Mouse (Mus musculus) liver, embryonic 15.5 days (tissue): ENCODE measurements around the gene N4bp2l2. TPM values are rescaled to one million over a fixed set of nuclear protein-coding genes. Genes with fewer than 3 reads are reported as not detected.
"Not testable (repeated sequence)": the region's sequence is repeated elsewhere in the genome, so short reads cannot be mapped to it uniquely, and the experiment has no call there.

Experiments used
- ATAC-seq: fragments of 200-750 bp; cut with Nextera tagmentation; 2 replicates; pipeline ENCODE4 v1.8.0; 2017; ENCODE audit warnings: moderate number of reproducible peaks, mild to moderate bottlenecking, moderate library complexity; ENCODE audit not compliant: insufficient read depth
- H3K27ac ChIP-seq: fragments of 300-500 bp; sonication (generic); replicated peaks from 2 replicates; pipeline ENCODE4 v1.5.1; 2015; ENCODE audit warnings: mild to moderate bottlenecking, inconsistent platforms
- H3K27me3 ChIP-seq: fragments of 300-500 bp; sonication (generic); 2 replicates; pipeline ENCODE4 v1.6.1; 2015; ENCODE audit warnings: mild to moderate bottlenecking, inconsistent platforms
- H3K36me3 ChIP-seq: fragments of 300-500 bp; sonication (generic); replicated peaks from 2 replicates; pipeline ENCODE4 v1.6.1; 2015; ENCODE audit warnings: moderate library complexity, mild to moderate bottlenecking, inconsistent platforms
- H3K4me1 ChIP-seq: fragments of 300-500 bp; sonication (generic); replicated peaks from 2 replicates; pipeline ENCODE4 v1.6.1; 2015; ENCODE audit warnings: inconsistent platforms
- H3K4me2 ChIP-seq: fragments of 300-500 bp; sonication (generic); 2 replicates; pipeline ENCODE4 v1.6.1; 2015; ENCODE audit warnings: moderate library complexity, mild to moderate bottlenecking, inconsistent platforms
- H3K4me3 ChIP-seq: fragments of 300-500 bp; sonication (generic); replicated peaks from 2 replicates; pipeline ENCODE4 v1.5.1; 2015; ENCODE audit warnings: mild to moderate bottlenecking, inconsistent platforms
- H3K9ac ChIP-seq: fragments of 300-500 bp; sonication (generic); 2 replicates; pipeline ENCODE4 v1.6.1; 2015; ENCODE audit warnings: moderate library complexity, mild to moderate bottlenecking, inconsistent platforms
- H3K9me3 ChIP-seq: fragments of 300-500 bp; sonication (generic); replicated peaks from 2 replicates; pipeline ENCODE4 v1.6.1; 2016; ENCODE audit warnings: inconsistent platforms
- WGBS: fragments of 180-500 bp; shearing (Covaris S2); methylation state at CpG from one replicate; pipeline ENCODE4 v1.1.7; 2015; ENCODE audit warnings: mixed read lengths; ENCODE audit not compliant: insufficient replicate concordance; 5-methylcytosine and 5-hydroxymethylcytosine counted together
- polyA plus RNA-seq: library from polyadenylated mRNA; unstranded; fragments of >200 nt; fragmentation: Nextera tagmentation; extraction: Ambion mirVana; gene quantifications from 2 replicates; pipeline ENCODE4 v1.2.1, GENCODE M21; 2015

N4bp2l2 gene
- 15.0 and 18.8 TPM in 2 replicates for polyA plus RNA-seq

- H3K4me2 ChIP-seq, result peak within 1 kb of the TSS; percentile 77
- 82% methylated on average over 9 of the region's 9 CpGs for WGBS
- H3K4me1 ChIP-seq, result peaks cover 20% of the 10 kb centered on the region
- not testable (repeated sequence) for H3K27me3 ChIP-seq, ATAC-seq, H3K9me3 ChIP-seq
- H3K4me3 ChIP-seq, result peak within 1 kb of the TSS; percentile 99
- peaks cover 15% of the 10 kb centered on the region for H3K36me3 ChIP-seq
- peak within 1 kb of the TSS; percentile 97 for H3K27ac ChIP-seq
- peak within 1 kb of the TSS; percentile 94 for H3K9ac ChIP-seq
Observed at GRCm38 (mm10) chr5:150666133-150666739, at the start of gene N4bp2l2. TSS of gene N4bp2l2 (minus strand) at chr5:150666183.

DNA sequence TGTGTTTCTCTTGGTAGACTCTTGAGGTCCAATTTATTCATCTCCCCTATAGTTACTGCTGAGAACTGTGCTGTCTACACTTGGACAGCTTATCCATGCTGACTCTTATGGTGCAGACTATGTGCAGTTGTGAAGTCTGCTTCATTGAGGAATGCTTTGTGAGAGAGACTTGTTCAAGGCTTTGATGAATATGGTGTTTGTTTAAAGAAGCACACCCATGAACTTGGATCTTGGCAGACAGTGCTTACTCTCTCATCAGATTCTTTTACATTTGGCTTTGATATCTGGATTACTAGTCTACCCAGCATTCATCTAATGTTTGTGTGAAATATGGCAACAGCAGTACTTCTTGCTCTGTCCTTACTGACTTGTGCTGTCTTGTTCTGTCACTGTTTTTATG lies 47.4 kb upstream of the N4bp2l2 start:
- no peak overlapping the region for H3K4me3 ChIP-seq
- H3K27ac ChIP-seq, result no peak overlapping the region

GRCm38 (mm10) chr5:150711503-150711902 lies 45.5 kb upstream of the N4bp2l2 start:
- 87% methylated on average over 4 of the region's 4 CpGs for WGBS
- no peak for ATAC-seq

More for the DNA sequence above, 47.4 kb upstream of the N4bp2l2 start:
- Histone ChIP-seq H3K9ac (no peak overlapping the region), H3K4me2 (no peak overlapping the region), H3K27me3 (no peaks in the 10 kb centered on the region), H3K4me1 (peaks cover 35% of the 10 kb centered on the region), H3K9me3 (no peaks in the 10 kb centered on the region), H3K36me3 (no peaks in the 10 kb centered on the region)
- no peak for ATAC-seq

DNA sequence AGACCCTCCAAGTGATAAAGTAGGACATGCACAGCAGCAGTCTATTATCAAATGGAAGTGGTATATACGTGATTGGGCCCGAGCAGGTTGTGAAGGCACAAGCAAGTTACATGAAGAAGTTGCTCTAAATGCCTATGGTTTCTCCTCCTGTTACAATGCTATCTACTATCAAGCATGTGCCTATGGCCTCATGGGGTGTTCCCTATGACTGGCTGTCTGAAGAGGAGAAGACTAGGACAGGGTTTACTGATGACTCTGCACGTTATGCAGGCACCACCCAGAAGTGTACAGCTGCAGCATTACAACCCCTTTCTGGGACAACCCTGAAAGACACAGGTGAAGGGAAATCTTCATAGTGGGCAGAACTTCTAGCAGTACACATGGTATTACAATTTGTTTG lies 41.2 kb upstream of the N4bp2l2 start:
- H3K9me3 ChIP-seq, H3K36me3 ChIP-seq, H3K4me2 ChIP-seq, H3K4me3 ChIP-seq, H3K27me3 ChIP-seq, H3K9ac ChIP-seq: not testable (repeated sequence)
- 28% methylated on average over 3 of the region's 3 CpGs for WGBS
- Histone ChIP-seq H3K4me1 (peaks cover 51% of the 10 kb centered on the region), H3K27ac (peak overlapping the region; percentile 55; the same call in 1 of the 2 replicates)
- ATAC-seq, result peak; percentile 90

More at GRCm38 (mm10) chr5:150711503-150711902, 45.5 kb upstream of the N4bp2l2 start:
- no peaks in the 10 kb centered on the region for H3K9me3 ChIP-seq
- no peak overlapping the region for H3K9ac ChIP-seq
- no peaks in the 10 kb centered on the region for H3K27me3 ChIP-seq
- no peak overlapping the region for H3K4me3 ChIP-seq
- H3K4me2 ChIP-seq, result no peak overlapping the region
- H3K4me1 ChIP-seq, result peaks cover 45% of the 10 kb centered on the region
- no peak overlapping the region for H3K27ac ChIP-seq
- H3K36me3 ChIP-seq, result no peaks in the 10 kb centered on the region

DNA sequence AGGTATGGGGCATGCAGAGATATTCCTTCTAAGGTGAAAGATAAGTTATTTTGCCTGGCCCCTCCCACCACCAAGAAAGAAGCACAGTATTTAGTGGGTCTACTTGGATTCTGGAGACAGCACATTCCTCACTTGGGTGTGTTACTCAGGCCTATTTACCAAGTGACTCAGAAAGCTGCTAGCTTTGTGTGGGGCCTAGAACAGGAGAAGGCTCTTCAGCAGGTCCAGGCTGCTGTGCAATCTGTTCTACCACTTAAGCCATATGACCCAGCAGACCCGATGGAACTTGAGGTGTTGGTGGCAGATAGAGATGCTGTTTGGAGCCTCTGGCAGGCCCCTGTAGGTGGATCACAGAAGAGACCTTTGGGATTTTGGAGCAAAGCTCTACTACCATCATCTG lies 40.7 kb upstream of the N4bp2l2 start:
- not testable (repeated sequence) for ATAC-seq, H3K4me3 ChIP-seq, H3K27me3 ChIP-seq, H3K36me3 ChIP-seq, H3K9ac ChIP-seq, H3K9me3 ChIP-seq, H3K4me2 ChIP-seq
- 59% methylated on average over 1 of the region's 1 CpGs for WGBS
- H3K27ac ChIP-seq, result peak overlapping the region; percentile 55
- peaks cover 51% of the 10 kb centered on the region for H3K4me1 ChIP-seq

DNA sequence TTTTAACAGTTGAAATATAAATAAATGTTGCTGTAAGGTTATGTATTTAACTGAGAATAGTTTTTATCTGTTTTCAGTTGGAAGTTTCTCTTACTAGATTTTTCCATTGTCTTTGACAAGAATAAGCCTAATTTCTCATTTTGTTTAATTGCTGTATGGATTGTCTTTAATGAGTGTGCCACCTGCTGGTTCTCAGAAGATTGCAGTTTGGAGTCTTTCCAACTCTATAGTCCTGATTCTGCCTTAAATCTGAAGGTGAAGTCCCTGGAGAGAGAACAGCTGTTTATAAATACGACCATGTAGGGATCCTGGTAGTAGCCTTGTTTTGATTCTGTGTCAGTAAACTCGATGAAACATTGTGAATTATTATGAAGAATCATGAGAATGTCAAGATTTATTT lies 36.7 kb upstream of the N4bp2l2 start:
- WGBS, result 39% methylated on average over 2 of the region's 2 CpGs
- Histone ChIP-seq H3K27ac (no peak overlapping the region), H3K4me2 (no peak overlapping the region), H3K27me3 (no peaks in the 10 kb centered on the region), H3K9ac (no peak overlapping the region), H3K4me1 (peaks cover 29% of the 10 kb centered on the region), H3K4me3 (no peak overlapping the region), H3K9me3 (no peaks in the 10 kb centered on the region), H3K36me3 (no peaks in the 10 kb centered on the region)
- no peak for ATAC-seq

DNA sequence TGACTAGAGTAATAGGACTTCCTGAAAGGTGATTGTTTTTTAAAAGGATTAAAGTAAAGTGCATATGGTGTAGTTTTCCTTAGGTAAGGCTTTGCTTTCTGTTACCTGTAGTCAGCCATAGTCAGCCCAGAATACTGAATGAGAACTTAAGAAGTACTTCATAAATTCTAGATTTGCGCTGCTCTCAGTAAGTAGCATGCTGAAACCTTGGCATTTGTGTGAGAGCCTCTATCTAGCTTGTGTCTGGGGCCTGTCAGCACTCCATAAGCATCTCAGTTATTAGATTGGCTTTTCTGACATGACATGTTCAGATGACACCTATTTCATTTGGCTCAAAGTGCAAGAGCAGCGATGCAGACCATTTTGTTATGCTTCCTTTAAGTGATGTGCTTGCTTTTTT lies 27.3 kb upstream of the N4bp2l2 start:
- H3K27me3 ChIP-seq, result no peaks in the 10 kb centered on the region
- H3K9ac ChIP-seq, result no peak overlapping the region
- peaks cover 3% of the 10 kb centered on the region; the same call in 1 of the 2 replicates for H3K36me3 ChIP-seq
- H3K27ac ChIP-seq, result no peak overlapping the region
- no peak overlapping the region for H3K4me3 ChIP-seq
- WGBS, result 90% methylated on average over 2 of the region's 2 CpGs
- no peaks in the 10 kb centered on the region for H3K9me3 ChIP-seq
- no peak for ATAC-seq
- no peak overlapping the region for H3K4me2 ChIP-seq
- H3K4me1 ChIP-seq, result peaks cover 3% of the 10 kb centered on the region; the same call in 1 of the 2 replicates

DNA sequence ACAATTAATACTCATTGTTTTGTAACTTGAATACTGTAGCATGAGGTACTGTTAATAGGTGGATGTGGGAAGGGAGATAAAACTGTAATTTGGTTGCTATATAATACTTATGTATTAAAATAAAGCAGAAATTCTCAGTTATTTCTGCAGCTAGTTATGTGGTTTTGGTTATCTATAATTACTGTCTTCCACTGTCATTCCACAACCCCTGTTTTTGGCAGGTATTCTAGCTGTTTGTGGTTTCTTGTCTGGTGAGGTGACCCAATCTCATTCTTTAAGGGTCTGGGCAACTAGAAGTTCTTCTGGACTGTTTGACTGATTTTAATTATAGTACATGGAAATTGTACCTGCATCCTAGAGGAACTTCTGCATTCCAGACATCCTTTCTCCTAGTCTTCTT lies 24.7 kb upstream of the N4bp2l2 start:
- H3K27ac ChIP-seq, result no peak overlapping the region
- H3K4me2 ChIP-seq, result no peak overlapping the region
- peaks cover 3% of the 10 kb centered on the region; the same call in 1 of the 2 replicates for H3K36me3 ChIP-seq
- H3K9me3 ChIP-seq, result no peaks in the 10 kb centered on the region
- ATAC-seq, result no peak
- peaks cover 3% of the 10 kb centered on the region; the same call in 1 of the 2 replicates for H3K4me1 ChIP-seq
- no peaks in the 10 kb centered on the region for H3K27me3 ChIP-seq
- H3K9ac ChIP-seq, result no peak overlapping the region
- no peak overlapping the region for H3K4me3 ChIP-seq

DNA sequence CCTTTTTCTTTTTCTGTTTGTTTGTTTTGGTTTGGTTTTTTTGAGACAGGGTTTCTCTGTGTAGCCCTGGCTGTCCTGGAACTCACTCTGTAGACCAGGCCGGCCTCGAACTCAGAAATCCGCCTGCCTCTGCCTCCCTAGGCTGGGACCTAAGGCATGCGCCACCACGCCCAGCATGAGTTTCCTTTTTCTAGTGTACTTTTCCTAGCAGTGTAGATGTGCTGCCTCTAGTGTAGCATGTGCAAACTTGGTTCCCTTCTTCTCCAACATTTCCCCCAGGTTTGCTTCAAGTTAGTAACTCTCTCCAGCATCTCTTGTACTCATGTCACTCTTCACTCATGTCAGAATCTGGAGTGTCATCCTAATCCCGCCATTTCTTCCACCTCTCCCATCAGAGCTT lies 16.9 kb upstream of the N4bp2l2 start:
- 81% methylated on average over 6 of the region's 6 CpGs for WGBS
- not testable (repeated sequence) for H3K27me3 ChIP-seq

DNA sequence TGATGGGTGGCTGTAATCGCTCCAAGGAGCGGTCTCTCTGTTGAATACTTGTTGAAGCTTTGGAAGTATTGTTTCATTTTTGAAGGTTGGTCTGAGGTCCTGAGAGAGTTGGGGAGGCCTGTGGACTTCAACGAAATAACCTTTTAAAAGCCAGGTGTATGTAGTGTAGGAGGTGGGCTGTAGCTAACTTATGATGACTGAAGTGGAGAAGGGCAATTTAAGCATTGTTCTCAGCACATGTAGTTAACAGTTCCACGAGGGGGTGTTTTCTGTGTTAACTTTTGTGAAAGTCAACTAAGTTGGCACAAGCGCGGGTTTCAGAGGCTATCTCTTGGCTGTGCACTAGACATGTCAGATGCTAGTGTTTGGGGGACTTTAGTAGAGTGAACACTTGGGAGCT lies 8.9 kb upstream of the N4bp2l2 start:
- no peak overlapping the region for H3K27ac ChIP-seq
- WGBS, result 32% methylated on average over 6 of the region's 6 CpGs
- peaks cover 31% of the 10 kb centered on the region for H3K4me1 ChIP-seq
- no peaks in the 10 kb centered on the region for H3K36me3 ChIP-seq
- no peaks in the 10 kb centered on the region for H3K9me3 ChIP-seq
- H3K4me2 ChIP-seq, result peak overlapping the region; percentile 83
- H3K9ac ChIP-seq, result peak overlapping the region; percentile 99
- ATAC-seq, result no peak
- H3K27me3 ChIP-seq, result no peaks in the 10 kb centered on the region
- H3K4me3 ChIP-seq, result peak overlapping the region; percentile 97

More for the DNA sequence above, 16.9 kb upstream of the N4bp2l2 start:
- not testable (repeated sequence) for H3K4me2 ChIP-seq, H3K9me3 ChIP-seq, H3K27ac ChIP-seq, ATAC-seq, H3K4me3 ChIP-seq, H3K9ac ChIP-seq, H3K36me3 ChIP-seq, H3K4me1 ChIP-seq

GRCm38 (mm10) chr5:150673880-150674621 lies 8.1 kb upstream of the N4bp2l2 start:
- peak; percentile 19 for ATAC-seq
- H3K4me2 ChIP-seq, result peak overlapping the region; percentile 83
- H3K4me3 ChIP-seq, result peak overlapping the region; percentile 97
- peak overlapping the region; percentile 99 for H3K9ac ChIP-seq
- no peaks in the 10 kb centered on the region for H3K27me3 ChIP-seq
- H3K36me3 ChIP-seq, result no peaks in the 10 kb centered on the region
- no peaks in the 10 kb centered on the region for H3K9me3 ChIP-seq
- H3K4me1 ChIP-seq, result peaks cover 31% of the 10 kb centered on the region
- under 1% methylated on average over 80 of the region's 91 CpGs for WGBS
- H3K27ac ChIP-seq, result peak overlapping the region; percentile 90
